Mouse (Mus musculus) liver, embryonic 14.5 days (tissue): Measurements from ENCODE around the gene Sde2. TPM values are rescaled to one million over a fixed set of nuclear protein-coding genes. Genes with fewer than 3 reads are reported as not detected.

Source experiments
- ATAC-seq: fragments of 200-750 bp; cut with Nextera tagmentation; 2 replicates; pipeline ENCODE4 v1.8.0; 2017; ENCODE audit warnings: moderate number of reproducible peaks, mild to moderate bottlenecking, moderate library complexity; ENCODE audit not compliant: insufficient read depth
- DNase-seq, 3 experiments: peaks; one replicate each; pipeline ENCODE4 v3.0.0-alpha.2; 2012 to 2013; ENCODE audit warnings: low read depth in 3 of 3, low spot score in 3 of 3
- H3K27ac ChIP-seq: fragments of 300-500 bp; sonication (generic); 2 replicates; pipeline ENCODE4 v1.5.1; 2014; ENCODE audit warnings: moderate library complexity, mild to moderate bottlenecking, control low read depth, inconsistent platforms
- H3K27me3 ChIP-seq: fragments of 300-500 bp; sonication (generic); 2 replicates; pipeline ENCODE4 v1.6.1; 2014; ENCODE audit warnings: mild to moderate bottlenecking, low read length, moderate library complexity; ENCODE audit not compliant: control insufficient read depth, insufficient read depth
- H3K36me3 ChIP-seq: fragments of 300-500 bp; sonication (generic); replicated peaks from 2 replicates; pipeline ENCODE4 v1.6.1; 2014; ENCODE audit warnings: low read depth; ENCODE audit not compliant: control insufficient read depth, insufficient read depth
- H3K4me1 ChIP-seq, 2 experiments: fragments of 200-500 bp in 1 of 2; fragments of 300-500 bp in 1 of 2; sonication (generic) in 1 of 2; replicated peaks; 2 replicates each; pipeline ENCODE4 v1.6.1; 2012 to 2014; ENCODE audit warnings: antibody characterized with exemption in 1 of 2, inconsistent platforms in 1 of 2, low read length in 1 of 2; ENCODE audit not compliant: control insufficient read depth in 2 of 2, insufficient read depth in 2 of 2
- H3K4me2 ChIP-seq: fragments of 300-500 bp; sonication (generic); 2 replicates; pipeline ENCODE4 v1.6.1; 2014; ENCODE audit warnings: low read depth, mild to moderate bottlenecking, control low read depth, moderate library complexity
- H3K4me3 ChIP-seq, 2 experiments: fragments of 200-500 bp in 1 of 2; fragments of 300-500 bp in 1 of 2; sonication (generic) in 1 of 2; 2 replicates each; pipeline ENCODE4 v1.5.1; 2012 to 2014; ENCODE audit warnings: low read depth in 2 of 2, low read length in 2 of 2, mild to moderate bottlenecking in 2 of 2, control low read depth in 1 of 2, inconsistent platforms in 1 of 2, moderate library complexity in 1 of 2; ENCODE audit not compliant: insufficient read depth in 1 of 2
- H3K9ac ChIP-seq: fragments of 300-500 bp; sonication (generic); replicated peaks from 2 replicates; pipeline ENCODE4 v1.6.1; 2014; ENCODE audit warnings: mild to moderate bottlenecking, control low read depth, moderate library complexity
- H3K9me3 ChIP-seq: fragments of 300-500 bp; sonication (generic); 2 replicates; pipeline ENCODE4 v1.6.1; 2016; ENCODE audit warnings: low read length, mixed read lengths; ENCODE audit not compliant: control insufficient read depth
- CTCF ChIP-seq: IDR thresholded peaks from 2 replicates; pipeline ENCODE4 v1.5.1; 2016; ENCODE audit warnings: antibody characterized with exemption, low read depth, control low read depth
- EP300 ChIP-seq: IDR thresholded peaks from 2 replicates; pipeline ENCODE4 v1.6.1; 2016; ENCODE audit warnings: antibody characterized with exemption, low read depth
- WGBS: fragments of 180-500 bp; shearing (Covaris S2); extraction: QIAGEN DNeasy Blood & Tissue Kit; methylation state at CpG from one replicate; pipeline ENCODE4 v1.1.7; 2014; ENCODE audit not compliant: insufficient replicate concordance; 5-methylcytosine and 5-hydroxymethylcytosine counted together
- polyA plus RNA-seq, 2 experiments: library from polyadenylated mRNA; depleted of rRNA in 1 of 2; stranded (reverse) in 1 of 2; unstranded in 1 of 2; fragments of >200 nt; fragmentation: Nextera tagmentation in 1 of 2; extraction: Ambion mirVana in 1 of 2; gene quantifications; 2 replicates each; pipeline versions ENCODE4 v1.2.1 to v1.2.3; 2012 to 2014

Gene Sde2
- polyA plus RNA-seq, 2 experiments: 15.5 to 15.8 TPM

- peak overlapping the region; percentile 93 for H3K9ac ChIP-seq
- peak overlapping the region; percentile 99 for H3K4me2 ChIP-seq
- DNase-seq (no peak), ATAC-seq (no peak)
- 62% methylated on average over 6 of the region's 6 CpGs for WGBS
- no peaks in the 10 kb centered on the region for H3K9me3 ChIP-seq
- H3K27ac ChIP-seq: peak overlapping the region; percentile 5
- peaks cover 37% of the 10 kb centered on the region for H3K36me3 ChIP-seq
- H3K27me3 ChIP-seq: no peaks in the 10 kb centered on the region
- TF ChIP-seq CTCF (no peak), EP300 (no peak)
- H3K4me3 ChIP-seq: peak overlapping the region; percentile 94 to 97
- H3K4me1 ChIP-seq: peaks cover 36 to 39% of the 10 kb centered on the region in 2 experiments
These were observed 54.4 kb downstream of the Sde2 start for GRCm38 (mm10) chr1:180905307-180905706.

GRCm38 (mm10) chr1:180905876-180906275 lies 54.9 kb downstream of the Sde2 start:
- Histone ChIP-seq H3K4me1 (peaks cover 38 to 39% of the 10 kb centered on the region in 2 experiments), H3K27ac (peak overlapping the region; percentile 5), H3K4me3 (peak overlapping the region; percentile 94 to 97), H3K4me2 (peak overlapping the region; percentile 99), H3K9ac (peak overlapping the region; percentile 93), H3K27me3 (no peaks in the 10 kb centered on the region), H3K36me3 (peaks cover 37% of the 10 kb centered on the region), H3K9me3 (no peaks in the 10 kb centered on the region)
- ATAC-seq: no peak
- 85% methylated on average over 17 of the region's 17 CpGs for WGBS
- TF ChIP-seq CTCF (no peak), EP300 (no peak)
- DNase-seq: no peak

GRCm38 (mm10) chr1:180906461-180907147 lies 55.7 kb downstream of the Sde2 start:
- WGBS: 71% methylated on average over 24 of the region's 24 CpGs
- H3K27ac ChIP-seq: no peak overlapping the region; the same call in 1 of the 2 replicates
- DNase-seq (no peak), ATAC-seq (no peak)
- peak overlapping the region; percentile 94 to 97; a peak in 3 of 4 replicates for H3K4me3 ChIP-seq
- TF ChIP-seq CTCF (peak; percentile 22; the same call in 1 of the 2 replicates), EP300 (no peak)
- no peaks in the 10 kb centered on the region for H3K9me3 ChIP-seq
- peaks cover 37% of the 10 kb centered on the region for H3K36me3 ChIP-seq
- H3K4me2 ChIP-seq: peak overlapping the region; percentile 99
- no peaks in the 10 kb centered on the region for H3K27me3 ChIP-seq
- H3K9ac ChIP-seq: no peak overlapping the region
- peaks cover 41 to 42% of the 10 kb centered on the region in 2 experiments for H3K4me1 ChIP-seq

- Histone ChIP-seq H3K4me1 (peaks cover 18 to 25% of the 10 kb centered on the region in 2 experiments), H3K9ac (peak overlapping the region; percentile 31), H3K27me3 (no peaks in the 10 kb centered on the region), H3K36me3 (peaks cover 31% of the 10 kb centered on the region), H3K9me3 (no peaks in the 10 kb centered on the region), H3K27ac (peak overlapping the region; percentile 33), H3K4me3 (no peak overlapping the region), H3K4me2 (peak overlapping the region; percentile 63)
- DNase-seq: no peak
- 49% methylated on average over 8 of the region's 8 CpGs for WGBS
- TF ChIP-seq CTCF (peak; percentile 54), EP300 (no peak)
- no peak for ATAC-seq
These were observed 60.2 kb downstream of the Sde2 start for GRCm38 (mm10) chr1:180911138-180911537.

GRCm38 (mm10) chr1:180911653-180912287 lies 60.8 kb downstream of the Sde2 start:
- DNase-seq (no peak), ATAC-seq (peak; percentile 55)
- Histone ChIP-seq H3K9ac (peak overlapping the region; percentile 31), H3K27ac (peak overlapping the region; percentile 9; the same call in 1 of the 2 replicates), H3K4me3 (peak overlapping the region; percentile 23 to 25; a peak in 1 of 4 replicates), H3K27me3 (no peaks in the 10 kb centered on the region), H3K4me2 (peak overlapping the region; percentile 63), H3K9me3 (no peaks in the 10 kb centered on the region), H3K36me3 (peaks cover 24% of the 10 kb centered on the region), H3K4me1 (peaks cover 13 to 25% of the 10 kb centered on the region in 2 experiments)
- WGBS: 26% methylated on average over 20 of the region's 20 CpGs
- TF ChIP-seq CTCF (no peak), EP300 (no peak)
